Mouse (Mus musculus): ENCODE data around the gene Foxo1. TPM values are rescaled to one million over a fixed set of nuclear protein-coding genes. Genes with fewer than 3 reads are reported as not detected.
A peak's percentile ranks its signal among the peaks of the same experiment; 100 is the strongest.

Foxo1 gene
- polyA plus RNA-seq, 1 experiment from 2014 or later: 8.8 TPM

- H3K36me3 ChIP-seq: no peaks in the 10 kb centered on the region; the same call in 1 of the 2 replicates
- H3K27me3 ChIP-seq (replicated peaks): no peaks in the 10 kb centered on the region
- H3K27ac ChIP-seq (ENCODE audit: poor library complexity, severe bottlenecking): peak overlapping the region; percentile 90
- H3K4me2 ChIP-seq: peak overlapping the region; percentile 81
- ATAC-seq (ENCODE audit: insufficient number of reproducible peaks, low FRiP score): peak; percentile 10
- peaks cover 21% of the 10 kb centered on the region for H3K4me1 ChIP-seq (replicated peaks)
- peak overlapping the region; percentile 93 for H3K9ac ChIP-seq
- H3K4me3 ChIP-seq: peak overlapping the region; percentile 97
- H3K9me3 ChIP-seq (replicated peaks): no peaks in the 10 kb centered on the region
- under 1% methylated on average over 87 of the region's 89 CpGs for WGBS
Observed at GRCm38 (mm10) chr3:52268737-52269513, 789 bp downstream of the Foxo1 start.

GRCm38 (mm10) chr3:52269514-52270351, 1.6 kb downstream of the Foxo1 start:
- H3K36me3 ChIP-seq: no peaks in the 10 kb centered on the region; the same call in 1 of the 2 replicates
- under 1% methylated on average over 55 of the region's 55 CpGs for WGBS
- peak overlapping the region; percentile 93 for H3K9ac ChIP-seq
- H3K4me1 ChIP-seq (replicated peaks): peaks cover 24% of the 10 kb centered on the region
- H3K27ac ChIP-seq (ENCODE audit: poor library complexity, severe bottlenecking): peak overlapping the region; percentile 90
- H3K4me3 ChIP-seq: peak overlapping the region; percentile 97
- no peaks in the 10 kb centered on the region for H3K9me3 ChIP-seq (replicated peaks)
- H3K27me3 ChIP-seq (replicated peaks): no peaks in the 10 kb centered on the region
- peak overlapping the region; percentile 81 for H3K4me2 ChIP-seq
- ATAC-seq (ENCODE audit: insufficient number of reproducible peaks, low FRiP score): peak; percentile 24; the same call in 1 of the 2 replicates

- Histone ChIP-seq H3K27ac (ENCODE audit: poor library complexity, severe bottlenecking) (no peak overlapping the region), H3K4me2 (peak overlapping the region; percentile 81)
- ATAC-seq (ENCODE audit: insufficient number of reproducible peaks, low FRiP score): no peak
Observed at GRCm38 (mm10) chr3:52270511-52270910, 2.4 kb downstream of the Foxo1 start.

GRCm38 (mm10) chr3:52271376-52271775, 3.2 kb downstream of the Foxo1 start:
- no peak for ATAC-seq (ENCODE audit: insufficient number of reproducible peaks, low FRiP score)
- Histone ChIP-seq H3K4me1 (replicated peaks) (peaks cover 22% of the 10 kb centered on the region), H3K4me3 (peak overlapping the region; percentile 32), H3K27me3 (replicated peaks) (no peaks in the 10 kb centered on the region), H3K36me3 (no peaks in the 10 kb centered on the region; the same call in 1 of the 2 replicates), H3K4me2 (peak overlapping the region; percentile 57), H3K9ac (no peak overlapping the region), H3K27ac (ENCODE audit: poor library complexity, severe bottlenecking) (no peak overlapping the region), H3K9me3 (replicated peaks) (no peaks in the 10 kb centered on the region)
- WGBS: 65% methylated on average over 5 of the region's 5 CpGs

More at GRCm38 (mm10) chr3:52270511-52270910, 2.4 kb downstream of the Foxo1 start:
- Histone ChIP-seq H3K9me3 (replicated peaks) (no peaks in the 10 kb centered on the region), H3K36me3 (no peaks in the 10 kb centered on the region; the same call in 1 of the 2 replicates), H3K9ac (peak overlapping the region; percentile 93), H3K4me3 (peak overlapping the region; percentile 97), H3K27me3 (replicated peaks) (no peaks in the 10 kb centered on the region), H3K4me1 (replicated peaks) (peaks cover 24% of the 10 kb centered on the region)
- WGBS: 24% methylated on average over 3 of the region's 3 CpGs

GRCm38 (mm10) chr3:52272376-52272865, 4.3 kb downstream of the Foxo1 start:
- H3K27me3 ChIP-seq (replicated peaks): no peaks in the 10 kb centered on the region
- H3K9ac ChIP-seq: no peak overlapping the region
- H3K4me2 ChIP-seq: peak overlapping the region; percentile 57
- H3K27ac ChIP-seq (ENCODE audit: poor library complexity, severe bottlenecking): no peak overlapping the region
- ATAC-seq (ENCODE audit: insufficient number of reproducible peaks, low FRiP score): no peak
- H3K36me3 ChIP-seq: no peaks in the 10 kb centered on the region; the same call in 1 of the 2 replicates
- H3K9me3 ChIP-seq (replicated peaks): no peaks in the 10 kb centered on the region
- WGBS: 58% methylated on average over 8 of the region's 8 CpGs
- H3K4me3 ChIP-seq: peak overlapping the region; percentile 32
- H3K4me1 ChIP-seq (replicated peaks): peaks cover 16% of the 10 kb centered on the region

GRCm38 (mm10) chr3:52274475-52274874, 6.3 kb downstream of the Foxo1 start:
- H3K36me3 ChIP-seq: peaks cover 4% of the 10 kb centered on the region; the same call in 1 of the 2 replicates
- H3K4me2 ChIP-seq: no peak overlapping the region
- no peak overlapping the region for H3K4me3 ChIP-seq
- H3K9ac ChIP-seq: no peak overlapping the region
- ATAC-seq (ENCODE audit: insufficient number of reproducible peaks, low FRiP score): no peak
- no peaks in the 10 kb centered on the region for H3K9me3 ChIP-seq (replicated peaks)
- H3K4me1 ChIP-seq (replicated peaks): peaks cover 16% of the 10 kb centered on the region
- no peak overlapping the region for H3K27ac ChIP-seq (ENCODE audit: poor library complexity, severe bottlenecking)
- H3K27me3 ChIP-seq (replicated peaks): no peaks in the 10 kb centered on the region

GRCm38 (mm10) chr3:52275037-52275555, 7.0 kb downstream of the Foxo1 start:
- no peak overlapping the region for H3K4me2 ChIP-seq
- H3K4me3 ChIP-seq: no peak overlapping the region
- H3K9ac ChIP-seq: no peak overlapping the region; the same call in 1 of the 2 replicates
- 87% methylated on average over 9 of the region's 9 CpGs for WGBS
- H3K9me3 ChIP-seq (replicated peaks): no peaks in the 10 kb centered on the region
- no peaks in the 10 kb centered on the region for H3K27me3 ChIP-seq (replicated peaks)
- H3K27ac ChIP-seq (ENCODE audit: poor library complexity, severe bottlenecking): no peak overlapping the region
- peaks cover 4% of the 10 kb centered on the region; the same call in 1 of the 2 replicates for H3K36me3 ChIP-seq
- ATAC-seq (ENCODE audit: insufficient number of reproducible peaks, low FRiP score): no peak
- H3K4me1 ChIP-seq (replicated peaks): peaks cover 16% of the 10 kb centered on the region

- peaks cover 4% of the 10 kb centered on the region; the same call in 1 of the 2 replicates for H3K36me3 ChIP-seq
- no peak overlapping the region for H3K27ac ChIP-seq (ENCODE audit: poor library complexity, severe bottlenecking)
- no peaks in the 10 kb centered on the region for H3K9me3 ChIP-seq (replicated peaks)
- H3K27me3 ChIP-seq (replicated peaks): no peaks in the 10 kb centered on the region
- H3K9ac ChIP-seq: no peak overlapping the region
- H3K4me1 ChIP-seq (replicated peaks): peaks cover 2% of the 10 kb centered on the region
- 73% methylated on average over 1 of the region's 1 CpGs for WGBS
- no peak overlapping the region for H3K4me3 ChIP-seq
- no peak overlapping the region for H3K4me2 ChIP-seq
- no peak for ATAC-seq (ENCODE audit: insufficient number of reproducible peaks, low FRiP score)
Observed at GRCm38 (mm10) chr3:52280681-52281080, 12.5 kb downstream of the Foxo1 start.

- Histone ChIP-seq H3K9me3 (replicated peaks) (no peaks in the 10 kb centered on the region), H3K27me3 (replicated peaks) (no peaks in the 10 kb centered on the region), H3K27ac (ENCODE audit: poor library complexity, severe bottlenecking) (peak overlapping the region; percentile 43; the same call in 1 of the 2 replicates), H3K9ac (no peak overlapping the region), H3K36me3 (peaks cover 4% of the 10 kb centered on the region; the same call in 1 of the 2 replicates), H3K4me3 (no peak overlapping the region), H3K4me1 (replicated peaks) (peaks cover 2% of the 10 kb centered on the region), H3K4me2 (no peak overlapping the region)
- ATAC-seq (ENCODE audit: insufficient number of reproducible peaks, low FRiP score): no peak
- WGBS: 79% methylated on average over 3 of the region's 3 CpGs
Observed at GRCm38 (mm10) chr3:52281882-52282281, 13.7 kb downstream of the Foxo1 start.

GRCm38 (mm10) chr3:52282369-52282768, 14.2 kb downstream of the Foxo1 start:
- Histone ChIP-seq H3K4me1 (replicated peaks) (peaks cover 2% of the 10 kb centered on the region), H3K4me2 (no peak overlapping the region), H3K27ac (ENCODE audit: poor library complexity, severe bottlenecking) (peak overlapping the region; percentile 43; the same call in 1 of the 2 replicates), H3K9ac (no peak overlapping the region), H3K4me3 (no peak overlapping the region), H3K9me3 (replicated peaks) (no peaks in the 10 kb centered on the region), H3K27me3 (replicated peaks) (no peaks in the 10 kb centered on the region), H3K36me3 (peaks cover 4% of the 10 kb centered on the region; the same call in 1 of the 2 replicates)
- WGBS: 44% methylated on average over 2 of the region's 2 CpGs
- no peak for ATAC-seq (ENCODE audit: insufficient number of reproducible peaks, low FRiP score)

Data from heart, embryonic 12.5 days (tissue).